In the genomic region with DNA sequence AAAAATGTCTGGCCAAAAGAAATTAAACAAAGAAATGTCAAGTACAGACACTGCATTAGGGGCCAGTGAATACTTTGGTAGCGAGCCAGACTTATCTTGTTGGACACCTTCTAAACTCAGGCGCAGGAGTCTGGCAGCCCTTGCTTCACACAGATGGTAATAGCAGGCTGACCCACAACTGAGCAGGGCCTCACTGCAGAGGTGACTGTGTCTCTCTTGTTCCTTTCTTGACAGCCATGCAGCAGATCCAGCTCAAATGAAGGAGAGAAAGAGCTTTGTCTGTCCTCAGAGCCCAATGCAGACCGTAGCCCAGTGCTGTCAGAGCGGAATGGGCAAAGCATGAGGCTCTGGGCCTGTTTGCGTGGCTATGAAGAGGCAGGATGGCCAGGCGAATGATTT, we compare ENCODE assay signal across 8 mouse cellular contexts.
DNase-seq lines count a peak whose midpoint lies in the region; ATAC-seq lines count a peak whose summit lies in the region.

No protein-coding gene starts in this region.

- 0 out of 2 replicates have a peak overlapping the region, but pooled peaks have one; percentile 34 for H3K4me2 ChIP-seq in heart, embryonic 12.5 days
- no peak overlapping the region for H3K4me2 ChIP-seq in liver, embryonic 12.5 days
- no peak overlapping the region for H3K4me2 ChIP-seq in neural tube, embryonic 15.5 days

- peak; percentile 69 for ATAC-seq in heart, embryonic 12.5 days (ENCODE audit: insufficient number of reproducible peaks, low FRiP score)
- no peak for ATAC-seq in liver, embryonic 12.5 days
- peak; percentile 14; the same call in 1 of the 2 replicates for ATAC-seq in neural tube, embryonic 15.5 days (ENCODE audit: low FRiP score)

- no peak overlapping the region for H3K4me3 ChIP-seq in heart, embryonic 12.5 days
- no peak overlapping the region for H3K4me3 ChIP-seq in liver, embryonic 12.5 days
- no peak overlapping the region for H3K4me3 ChIP-seq in neural tube, embryonic 15.5 days (replicated peaks)

- peak overlapping the region; percentile 86 for H3K27ac ChIP-seq in heart, embryonic 12.5 days (ENCODE audit: poor library complexity, severe bottlenecking)
- H3K27ac ChIP-seq in liver, embryonic 12.5 days, result 0 out of 2 replicates have a peak overlapping the region, but pooled peaks have one; percentile 24
- peak overlapping the region; percentile 81 for H3K27ac ChIP-seq in neural tube, embryonic 15.5 days (replicated peaks)

- H3K27me3 ChIP-seq in heart, embryonic 12.5 days (replicated peaks), result no peaks in the 10 kb centered on the region
- H3K27me3 ChIP-seq in liver, embryonic 12.5 days (replicated peaks), result 0 out of 2 replicates have a peak, but pooled peaks cover 7% of the 10 kb centered on the region
- no peaks in the 10 kb centered on the region; the same call in 1 of the 2 replicates for H3K27me3 ChIP-seq in neural tube, embryonic 15.5 days (replicated peaks)

- peaks cover 23% of the 10 kb centered on the region for H3K4me1 ChIP-seq in heart, embryonic 12.5 days (replicated peaks)
- H3K4me1 ChIP-seq in liver, embryonic 12.5 days, result peaks cover 13% of the 10 kb centered on the region
- H3K4me1 ChIP-seq in neural tube, embryonic 15.5 days, result peaks cover 30% of the 10 kb centered on the region

- peak overlapping the region; percentile 42; the same call in 1 of the 2 replicates for H3K9ac ChIP-seq in heart, embryonic 12.5 days
- no peak overlapping the region for H3K9ac ChIP-seq in liver, embryonic 12.5 days
- H3K9ac ChIP-seq in neural tube, embryonic 15.5 days (replicated peaks), result no peak overlapping the region

- peak; percentile 42 for DNase-seq in urinary bladder, adult 2 months (ENCODE audit: low spot score)
- DNase-seq in urinary bladder, postnatal 25 days (ENCODE audit: low spot score), result no peak
- DNase-seq in frontal cortex, postnatal 14 days (ENCODE audit: low spot score in 2 of 2), result no peak
- no peak for DNase-seq in embryo, embryonic 10 days (ENCODE audit: low spot score)
- no peak for DNase-seq in left cerebral cortex, adult 11 months (ENCODE audit: low spot score)

- H3K36me3 ChIP-seq in heart, embryonic 12.5 days, result no peaks in the 10 kb centered on the region
- no peaks in the 10 kb centered on the region for H3K36me3 ChIP-seq in liver, embryonic 12.5 days
- H3K36me3 ChIP-seq in neural tube, embryonic 15.5 days, result no peaks in the 10 kb centered on the region

- H3K9me3 ChIP-seq in heart, embryonic 12.5 days (replicated peaks), result no peaks in the 10 kb centered on the region
- no peaks in the 10 kb centered on the region for H3K9me3 ChIP-seq in liver, embryonic 12.5 days (replicated peaks)
- no peaks in the 10 kb centered on the region for H3K9me3 ChIP-seq in neural tube, embryonic 15.5 days (replicated peaks)

- 63% methylated on average over 6 of the region's 6 CpGs for WGBS in heart, embryonic 12.5 days
- 75% methylated on average over 6 of the region's 6 CpGs for WGBS in liver, embryonic 12.5 days (ENCODE audit: insufficient replicate concordance)
- WGBS in neural tube, embryonic 15.5 days, result 45% methylated on average over 6 of the region's 6 CpGs

Comparison
In these comparisons a context has a peak if more than half of its experiments do, and no peak if none do; other contexts are left out.
1. H3K27ac ChIP-seq: peak in every context shown above with its lines; median percentile 86 in heart, embryonic 12.5 days; 81 in neural tube, embryonic 15.5 days; 24 in liver, embryonic 12.5 days.